Mouse (Mus musculus) liver, embryonic 14.5 days (tissue): ENCODE measurements at regions not wholly inside any gene's neighbourhood (a gene's known extent, or its start where the extent isn't known, plus 50 kb on each side); places are given as distances from the start of the nearest gene placed in this dataset.
A peak's percentile ranks its signal among the peaks of the same experiment; 100 is the strongest.

Experiments used
- ATAC-seq: fragments of 200-750 bp; cut with Nextera tagmentation; 2 replicates; pipeline ENCODE4 v1.8.0; 2017; ENCODE audit warnings: moderate number of reproducible peaks, mild to moderate bottlenecking, moderate library complexity; ENCODE audit not compliant: insufficient read depth
- DNase-seq, 3 experiments: peaks; one replicate each; pipeline ENCODE4 v3.0.0-alpha.2; 2012 to 2013; ENCODE audit warnings: low read depth in 3 of 3, low spot score in 3 of 3
- H3K27ac ChIP-seq: fragments of 300-500 bp; sonication (generic); 2 replicates; pipeline ENCODE4 v1.5.1; 2014; ENCODE audit warnings: moderate library complexity, mild to moderate bottlenecking, control low read depth, inconsistent platforms
- H3K27me3 ChIP-seq: fragments of 300-500 bp; sonication (generic); 2 replicates; pipeline ENCODE4 v1.6.1; 2014; ENCODE audit warnings: mild to moderate bottlenecking, low read length, moderate library complexity; ENCODE audit not compliant: control insufficient read depth, insufficient read depth
- H3K36me3 ChIP-seq: fragments of 300-500 bp; sonication (generic); replicated peaks from 2 replicates; pipeline ENCODE4 v1.6.1; 2014; ENCODE audit warnings: low read depth; ENCODE audit not compliant: control insufficient read depth, insufficient read depth
- H3K4me1 ChIP-seq, 2 experiments: fragments of 200-500 bp in 1 of 2; fragments of 300-500 bp in 1 of 2; sonication (generic) in 1 of 2; replicated peaks; 2 replicates each; pipeline ENCODE4 v1.6.1; 2012 to 2014; ENCODE audit warnings: antibody characterized with exemption in 1 of 2, inconsistent platforms in 1 of 2, low read length in 1 of 2; ENCODE audit not compliant: control insufficient read depth in 2 of 2, insufficient read depth in 2 of 2
- H3K4me2 ChIP-seq: fragments of 300-500 bp; sonication (generic); 2 replicates; pipeline ENCODE4 v1.6.1; 2014; ENCODE audit warnings: low read depth, mild to moderate bottlenecking, control low read depth, moderate library complexity
- H3K4me3 ChIP-seq, 2 experiments: fragments of 200-500 bp in 1 of 2; fragments of 300-500 bp in 1 of 2; sonication (generic) in 1 of 2; 2 replicates each; pipeline ENCODE4 v1.5.1; 2012 to 2014; ENCODE audit warnings: low read depth in 2 of 2, low read length in 2 of 2, mild to moderate bottlenecking in 2 of 2, control low read depth in 1 of 2, inconsistent platforms in 1 of 2, moderate library complexity in 1 of 2; ENCODE audit not compliant: insufficient read depth in 1 of 2
- H3K9ac ChIP-seq: fragments of 300-500 bp; sonication (generic); replicated peaks from 2 replicates; pipeline ENCODE4 v1.6.1; 2014; ENCODE audit warnings: mild to moderate bottlenecking, control low read depth, moderate library complexity
- H3K9me3 ChIP-seq: fragments of 300-500 bp; sonication (generic); 2 replicates; pipeline ENCODE4 v1.6.1; 2016; ENCODE audit warnings: low read length, mixed read lengths; ENCODE audit not compliant: control insufficient read depth
- CTCF ChIP-seq: IDR thresholded peaks from 2 replicates; pipeline ENCODE4 v1.5.1; 2016; ENCODE audit warnings: antibody characterized with exemption, low read depth, control low read depth
- EP300 ChIP-seq: IDR thresholded peaks from 2 replicates; pipeline ENCODE4 v1.6.1; 2016; ENCODE audit warnings: antibody characterized with exemption, low read depth
- WGBS: fragments of 180-500 bp; shearing (Covaris S2); extraction: QIAGEN DNeasy Blood & Tissue Kit; methylation state at CpG from one replicate; pipeline ENCODE4 v1.1.7; 2014; ENCODE audit not compliant: insufficient replicate concordance; 5-methylcytosine and 5-hydroxymethylcytosine counted together

- Histone ChIP-seq H3K9ac (no peak overlapping the region), H3K4me2 (no peak overlapping the region; the same call in 1 of the 2 replicates)
- DNase-seq, result peak in 2 of 3 experiments; percentile 24 to 38
Observed at GRCm38 (mm10) chr17:84879146-84879545, 77.4 kb upstream of the Ppm1b start.

GRCm38 (mm10) chr17:84880946-84881345 lies 75.6 kb upstream of the Ppm1b start:
- no peaks in the 10 kb centered on the region for H3K9me3 ChIP-seq
- H3K27me3 ChIP-seq, result no peaks in the 10 kb centered on the region
- ATAC-seq (no peak), DNase-seq (no peak)
- no peak overlapping the region for H3K9ac ChIP-seq
- no peaks in the 10 kb centered on the region for H3K36me3 ChIP-seq
- 33% methylated on average over 2 of the region's 2 CpGs for WGBS
- peaks cover 7 to 14% of the 10 kb centered on the region in 2 experiments for H3K4me1 ChIP-seq
- TF ChIP-seq CTCF (no peak), EP300 (no peak)
- H3K4me2 ChIP-seq, result no peak overlapping the region
- no peak overlapping the region for H3K4me3 ChIP-seq
- H3K27ac ChIP-seq, result no peak overlapping the region

More at GRCm38 (mm10) chr17:84879146-84879545, 77.4 kb upstream of the Ppm1b start:
- WGBS, result 73% methylated on average over 10 of the region's 10 CpGs
- no peak overlapping the region for H3K4me3 ChIP-seq
- H3K27me3 ChIP-seq, result no peaks in the 10 kb centered on the region
- H3K27ac ChIP-seq, result peak overlapping the region; percentile 87
- no peaks in the 10 kb centered on the region for H3K36me3 ChIP-seq
- TF ChIP-seq EP300 (no peak), CTCF (no peak)
- H3K9me3 ChIP-seq, result no peaks in the 10 kb centered on the region
- ATAC-seq, result peak; percentile 65
- peaks cover 7 to 14% of the 10 kb centered on the region in 2 experiments for H3K4me1 ChIP-seq

- H3K4me1 ChIP-seq, result peaks cover 5 to 9% of the 10 kb centered on the region in 2 experiments
- H3K9ac ChIP-seq, result no peak overlapping the region
- ATAC-seq (no peak), DNase-seq (no peak)
- 79% methylated on average over 5 of the region's 5 CpGs for WGBS
- H3K9me3 ChIP-seq, result no peaks in the 10 kb centered on the region
- H3K4me2 ChIP-seq, result no peak overlapping the region
- no peak for TF ChIP-seq CTCF
- no peak for TF ChIP-seq EP300
- H3K27me3 ChIP-seq, result no peaks in the 10 kb centered on the region
- no peaks in the 10 kb centered on the region for H3K36me3 ChIP-seq
- no peak overlapping the region for H3K4me3 ChIP-seq
- no peak overlapping the region for H3K27ac ChIP-seq
Observed at GRCm38 (mm10) chr17:84888525-84888924, 68.0 kb upstream of the Ppm1b start.

GRCm38 (mm10) chr17:84890871-84891599 lies 65.5 kb upstream of the Ppm1b start:
- no peak for ATAC-seq
- 64% methylated on average over 12 of the region's 12 CpGs for WGBS

GRCm38 (mm10) chr17:84893273-84894033 lies 63.1 kb upstream of the Ppm1b start:
- DNase-seq (peak in 2 of 3 experiments; percentile 29), ATAC-seq (peak; percentile 87)
- H3K27ac ChIP-seq, result no peak overlapping the region
- no peak overlapping the region for H3K9ac ChIP-seq
- peaks cover 9 to 19% of the 10 kb centered on the region in 2 experiments for H3K4me1 ChIP-seq
- 39% methylated on average over 16 of the region's 16 CpGs for WGBS
- no peak overlapping the region for H3K4me3 ChIP-seq
- no peak for TF ChIP-seq CTCF
- TF ChIP-seq EP300, result peak; percentile 59; the same call in 1 of the 2 replicates
- no peaks in the 10 kb centered on the region for H3K27me3 ChIP-seq
- no peaks in the 10 kb centered on the region; the same call in none of the 2 replicates for H3K9me3 ChIP-seq
- H3K36me3 ChIP-seq, result no peaks in the 10 kb centered on the region
- H3K4me2 ChIP-seq, result no peak overlapping the region

More at GRCm38 (mm10) chr17:84890871-84891599, 65.5 kb upstream of the Ppm1b start:
- DNase-seq, result no peak
- H3K4me1 ChIP-seq, result peaks cover 9 to 16% of the 10 kb centered on the region in 2 experiments
- no peak overlapping the region for H3K9ac ChIP-seq
- H3K27me3 ChIP-seq, result no peaks in the 10 kb centered on the region
- no peaks in the 10 kb centered on the region for H3K36me3 ChIP-seq
- H3K9me3 ChIP-seq, result no peaks in the 10 kb centered on the region
- TF ChIP-seq EP300, result no peak
- TF ChIP-seq CTCF, result no peak
- no peak overlapping the region for H3K4me3 ChIP-seq
- H3K4me2 ChIP-seq, result no peak overlapping the region
- H3K27ac ChIP-seq, result no peak overlapping the region
